Mouse (Mus musculus) embryo, embryonic 11.5 days (tissue): ENCODE data around the gene Wrb.
"Not testable (repeated sequence)": the region's sequence is repeated elsewhere in the genome, so short reads cannot be mapped to it uniquely, and the experiment has no call there.

ENCODE experiments used
- DNase-seq: peaks from one replicate; pipeline ENCODE4 v3.0.0-alpha.2; 2012; ENCODE audit warnings: low read depth, low spot score

Gene Wrb

GRCm38 (mm10) chr16:96145110-96145800 is at the start of gene Wrb:
TSS of gene Wrb (plus strand) at chr16:96145407.
- peak; percentile 100 for DNase-seq

GRCm38 (mm10) chr16:96095966-96096365 is 49.2 kb upstream of the Wrb start:
- DNase-seq: no peak

- DNase-seq: not testable (repeated sequence)
Measured at GRCm38 (mm10) chr16:96097811-96098210, 47.4 kb upstream of the Wrb start.

GRCm38 (mm10) chr16:96103036-96103435 is 42.2 kb upstream of the Wrb start:
- DNase-seq: no peak

- DNase-seq: no peak
Measured at GRCm38 (mm10) chr16:96109673-96110072, 35.5 kb upstream of the Wrb start.

- no peak for DNase-seq
Measured at GRCm38 (mm10) chr16:96110655-96111345, 34.4 kb upstream of the Wrb start.

GRCm38 (mm10) chr16:96112769-96113168 is 32.4 kb upstream of the Wrb start:
- no peak for DNase-seq

GRCm38 (mm10) chr16:96114729-96115128 is 30.5 kb upstream of the Wrb start:
- DNase-seq: no peak

GRCm38 (mm10) chr16:96120022-96120623 is 25.1 kb upstream of the Wrb start:
- no peak for DNase-seq

- DNase-seq: no peak
Measured at GRCm38 (mm10) chr16:96126684-96127171, 18.5 kb upstream of the Wrb start.

- DNase-seq: peak; percentile 55
Measured at GRCm38 (mm10) chr16:96127288-96127656, 17.9 kb upstream of the Wrb start.

GRCm38 (mm10) chr16:96127657-96128344 is 17.4 kb upstream of the Wrb start, which contains the start of gene Hmgn1:
TSS of gene Hmgn1 (minus strand) at chr16:96127729.
- DNase-seq: peak; percentile 96

GRCm38 (mm10) chr16:96128466-96128865 is 16.7 kb upstream of the Wrb start:
- no peak for DNase-seq

- not testable (repeated sequence) for DNase-seq
Measured at GRCm38 (mm10) chr16:96144748-96145109, 478 bp upstream of the Wrb start.

GRCm38 (mm10) chr16:96145814-96146213 is 607 bp downstream of the Wrb start:
- no peak for DNase-seq

GRCm38 (mm10) chr16:96148834-96149233 is 3.6 kb downstream of the Wrb start:
- no peak for DNase-seq

GRCm38 (mm10) chr16:96149311-96149710 is 4.1 kb downstream of the Wrb start:
- DNase-seq: no peak

GRCm38 (mm10) chr16:96150995-96151394 is 5.8 kb downstream of the Wrb start:
- no peak for DNase-seq

- no peak for DNase-seq
Measured at GRCm38 (mm10) chr16:96151551-96151950, 6.3 kb downstream of the Wrb start.

- DNase-seq: no peak
Measured at GRCm38 (mm10) chr16:96154476-96154875, 9.3 kb downstream of the Wrb start.

- DNase-seq: no peak
Measured at GRCm38 (mm10) chr16:96156019-96156418, 10.8 kb downstream of the Wrb start.

- no peak for DNase-seq
Measured at GRCm38 (mm10) chr16:96157171-96157570, 12.0 kb downstream of the Wrb start.
